Comparison of ENCODE assay signal across 30 mouse cellular contexts in genomic region chr1:126932658-126933057, GRCm38 (mm10).
A peak's percentile ranks its signal among the peaks of the same experiment; 100 is the strongest.
DNase-seq lines count a peak whose midpoint lies in the region; ATAC-seq lines count a peak whose summit lies in the region.
"Had no signal": no experiment of that assay in that cellular context is flagged by ENCODE, and none has a peak within 500 bp of the region (broad histone marks: within the 10 kb centered on the region; RNA-seq: fewer than 3 reads in every experiment).

No protein-coding gene starts in this region.

- H3K27ac ChIP-seq in hindbrain, embryonic 15.5 days (replicated peaks), result no peak overlapping the region
- H3K27ac ChIP-seq in hindbrain, embryonic 16.5 days (ENCODE audit: low read depth, low read length), result no peak overlapping the region
- no peak overlapping the region for H3K27ac ChIP-seq in neural tube, embryonic 12.5 days
- H3K27ac ChIP-seq in neural tube, embryonic 13.5 days (replicated peaks), result 0 out of 2 replicates have a peak overlapping the region, but pooled peaks have one; percentile 13
- H3K27ac ChIP-seq: embryonic facial prominence, embryonic 12.5 days; embryonic facial prominence, embryonic 15.5 days; forebrain, embryonic 12.5 days; forebrain, embryonic 15.5 days; gastrocnemius, adult 2 months; heart, embryonic 10.5 days; heart, embryonic 13.5 days; hindbrain, postnatal 0 days had no signal

- no peaks in the 10 kb centered on the region for H3K9me3 ChIP-seq in hindbrain, embryonic 15.5 days
- no peaks in the 10 kb centered on the region for H3K9me3 ChIP-seq in hindbrain, embryonic 16.5 days (ENCODE audit: control insufficient read depth, low read length)
- no peaks in the 10 kb centered on the region for H3K9me3 ChIP-seq in neural tube, embryonic 12.5 days
- no peaks in the 10 kb centered on the region for H3K9me3 ChIP-seq in neural tube, embryonic 13.5 days
- H3K9me3 ChIP-seq: embryonic facial prominence, embryonic 12.5 days; embryonic facial prominence, embryonic 15.5 days; forebrain, embryonic 12.5 days; forebrain, embryonic 15.5 days; heart, embryonic 10.5 days had no signal

- H3K4me1 ChIP-seq in hindbrain, embryonic 15.5 days (replicated peaks), result peaks cover 20% of the 10 kb centered on the region
- H3K4me1 ChIP-seq in hindbrain, embryonic 16.5 days (ENCODE audit: control insufficient read depth, insufficient read depth, low read depth, low read length), result peaks cover 5% of the 10 kb centered on the region
- peaks cover 6% of the 10 kb centered on the region; the same call in 1 of the 2 replicates for H3K4me1 ChIP-seq in neural tube, embryonic 12.5 days
- peaks cover 41% of the 10 kb centered on the region for H3K4me1 ChIP-seq in neural tube, embryonic 13.5 days (replicated peaks)

- H3K27me3 ChIP-seq in hindbrain, embryonic 15.5 days, result no peaks in the 10 kb centered on the region
- H3K27me3 ChIP-seq in hindbrain, embryonic 16.5 days (replicated peaks; ENCODE audit: control insufficient read depth, insufficient read depth, low read length), result no peaks in the 10 kb centered on the region
- H3K27me3 ChIP-seq in neural tube, embryonic 12.5 days (replicated peaks), result no peaks in the 10 kb centered on the region
- no peaks in the 10 kb centered on the region for H3K27me3 ChIP-seq in neural tube, embryonic 13.5 days
- H3K27me3 ChIP-seq: embryonic facial prominence, embryonic 12.5 days; embryonic facial prominence, embryonic 15.5 days; forebrain, embryonic 15.5 days had no signal

- H3K9ac ChIP-seq in hindbrain, embryonic 15.5 days, result no peak overlapping the region
- H3K9ac ChIP-seq in hindbrain, embryonic 16.5 days (ENCODE audit: low read depth, low read length), result no peak overlapping the region
- no peak overlapping the region for H3K9ac ChIP-seq in neural tube, embryonic 12.5 days
- H3K9ac ChIP-seq in neural tube, embryonic 13.5 days, result no peak overlapping the region
- H3K9ac ChIP-seq: embryonic facial prominence, embryonic 12.5 days; embryonic facial prominence, embryonic 15.5 days; forebrain, embryonic 12.5 days; forebrain, embryonic 15.5 days; heart, embryonic 13.5 days had no signal

- peak; percentile 54 for DNase-seq in heart, adult 11 months
- DNase-seq in heart, adult 9 months (ENCODE audit: low spot score in 2 of 2), result no peak
- no peak for DNase-seq in neural tube, embryonic 10.5 days (ENCODE audit: extremely low spot score, low spot score)
- no peak for DNase-seq in right cerebral cortex, postnatal 36 days (ENCODE audit: low spot score in 2 of 2)
- DNase-seq: adrenal gland, postnatal 10 days; adrenal gland, postnatal 36 days; B cell, adult 2 months; cerebellum, adult 11 months; cerebellum, adult 2 months; cerebellum, adult 9-11 months; cerebellum, postnatal 25 days; gastrocnemius, adult 2 months; gastrocnemius, postnatal 14 days; heart, adult 18-20 months; heart, postnatal 14 days; heart, postnatal 4 days had no signal

- H3K4me2 ChIP-seq in hindbrain, embryonic 15.5 days, result no peak overlapping the region
- H3K4me2 ChIP-seq in hindbrain, embryonic 16.5 days (ENCODE audit: low read length), result no peak overlapping the region
- H3K4me2 ChIP-seq in neural tube, embryonic 12.5 days (replicated peaks), result no peak overlapping the region
- H3K4me2 ChIP-seq in neural tube, embryonic 13.5 days, result no peak overlapping the region
- H3K4me2 ChIP-seq: embryonic facial prominence, embryonic 12.5 days; embryonic facial prominence, embryonic 15.5 days; forebrain, embryonic 12.5 days; forebrain, embryonic 15.5 days; heart, embryonic 13.5 days had no signal

- H3K4me3 ChIP-seq in hindbrain, embryonic 15.5 days, result no peak overlapping the region
- no peak overlapping the region for H3K4me3 ChIP-seq in hindbrain, embryonic 16.5 days (ENCODE audit: low read length)
- H3K4me3 ChIP-seq in neural tube, embryonic 12.5 days, result no peak overlapping the region
- no peak overlapping the region for H3K4me3 ChIP-seq in neural tube, embryonic 13.5 days
- H3K4me3 ChIP-seq: embryonic facial prominence, embryonic 12.5 days; embryonic facial prominence, embryonic 15.5 days; forebrain, embryonic 12.5 days; forebrain, embryonic 15.5 days; gastrocnemius, adult 2 months; heart, embryonic 10.5 days; heart, embryonic 13.5 days had no signal

- 34% methylated on average over 4 of the region's 4 CpGs for whole genome bisulfite sequencing in hindbrain, embryonic 15.5 days
- 49% methylated on average over 4 of the region's 4 CpGs for WGBS in hindbrain, embryonic 16.5 days
- 65% methylated on average over 4 of the region's 4 CpGs for WGBS in neural tube, embryonic 12.5 days
- 45% methylated on average over 4 of the region's 4 CpGs for WGBS in neural tube, embryonic 13.5 days

- ATAC-seq in hindbrain, embryonic 15.5 days (ENCODE audit: low FRiP score, low read depth), result peak; percentile 52; the same call in 1 of the 2 replicates
- no peak for ATAC-seq in hindbrain, embryonic 16.5 days
- peak; percentile 22; the same call in 1 of the 2 replicates for ATAC-seq in neural tube, embryonic 12.5 days (ENCODE audit: low FRiP score, low read depth)
- no peak for ATAC-seq in neural tube, embryonic 13.5 days (ENCODE audit: low read depth)
- ATAC-seq: inflammation-experienced regulatory T-cells, adult 6 months; intestine, embryonic 16.5 days had no signal

- H3K36me3 ChIP-seq in hindbrain, embryonic 15.5 days, result no peaks in the 10 kb centered on the region
- no peaks in the 10 kb centered on the region for H3K36me3 ChIP-seq in hindbrain, embryonic 16.5 days (ENCODE audit: control insufficient read depth, insufficient read depth, low read length)
- H3K36me3 ChIP-seq in neural tube, embryonic 12.5 days, result no peaks in the 10 kb centered on the region
- H3K36me3 ChIP-seq in neural tube, embryonic 13.5 days, result no peaks in the 10 kb centered on the region
- H3K36me3 ChIP-seq: embryonic facial prominence, embryonic 12.5 days; embryonic facial prominence, embryonic 15.5 days; forebrain, embryonic 12.5 days; forebrain, embryonic 15.5 days; G1E; heart, embryonic 10.5 days; heart, embryonic 13.5 days had no signal

Comparison
In these comparisons a context has a peak if more than half of its experiments do, and no peak if none do; other contexts are left out.
1. ATAC-seq: peak in hindbrain, embryonic 15.5 days (single experiment) and neural tube, embryonic 12.5 days (single experiment); none in hindbrain, embryonic 16.5 days (single experiment) and neural tube, embryonic 13.5 days (single experiment).